Mouse (Mus musculus) natural killer cell, adult 2 months (primary cell): Measurements from ENCODE around the gene Gtf3a.
"Not testable (repeated sequence)": the region's sequence is repeated elsewhere in the genome, so short reads cannot be mapped to it uniquely, and the experiment has no call there.

Source experiments
- DNase-seq, 2 experiments: peaks; one replicate each; pipeline ENCODE4 v3.0.0; 2022; ENCODE audit warnings: low spot score in 2 of 2

Gene Gtf3a

GRCm38 (mm10) chr5:146937541-146938503 lies 10.6 kb upstream of the Gtf3a start:
- DNase-seq = no peak

DNA sequence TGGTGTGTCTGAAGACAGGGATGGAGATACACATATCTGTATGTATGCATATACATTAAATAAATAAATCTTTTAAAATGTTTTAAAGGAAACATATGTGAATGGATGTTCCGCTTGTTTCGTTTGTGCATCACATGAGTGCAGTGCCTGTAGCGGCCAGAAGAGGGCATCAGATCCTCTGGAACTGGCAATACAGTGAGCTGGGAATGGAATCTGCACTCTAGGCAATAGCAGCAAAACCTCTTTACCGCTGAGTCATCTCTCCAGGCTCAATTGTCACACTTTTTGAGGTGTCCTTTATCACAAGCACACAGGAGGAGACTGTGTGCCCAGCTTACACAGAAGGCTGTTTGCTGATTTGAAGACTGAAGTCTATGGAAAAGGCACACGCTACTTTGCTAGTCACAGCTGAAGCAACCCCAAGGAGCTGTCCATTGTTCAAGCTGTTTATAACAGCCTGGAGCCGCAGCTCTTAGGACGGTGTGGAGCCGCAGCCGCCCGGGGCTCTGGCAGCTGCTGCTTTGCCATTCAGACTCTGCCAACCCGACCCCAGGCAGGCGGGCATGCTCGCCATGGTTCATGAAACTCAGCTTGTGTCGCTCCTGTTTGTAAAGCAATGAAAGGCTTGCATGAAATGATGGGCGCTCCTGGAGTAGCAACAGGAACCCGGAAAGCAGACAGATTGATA lies 9.2 kb upstream of the Gtf3a start:
- DNase-seq = no peak

DNA sequence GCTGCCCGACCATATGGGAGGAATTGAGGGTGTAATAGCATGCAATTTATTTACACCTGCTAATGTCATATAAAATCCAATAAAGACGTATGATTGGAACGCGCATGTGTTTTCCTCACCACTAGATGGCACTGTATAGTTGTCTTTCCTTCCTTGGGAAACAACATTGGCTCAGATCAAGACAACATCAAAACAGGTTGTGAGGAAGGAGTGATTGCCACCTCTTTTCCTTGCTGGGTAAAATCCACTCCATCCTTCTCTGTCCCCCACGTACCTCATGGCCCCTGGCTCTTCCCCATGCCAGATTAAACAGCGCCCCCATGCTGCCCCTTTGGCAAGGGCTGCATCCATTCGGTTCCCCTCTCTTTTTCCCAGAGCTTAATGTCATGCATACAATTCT lies 8.2 kb upstream of the Gtf3a start:
- DNase-seq = no peak

DNA sequence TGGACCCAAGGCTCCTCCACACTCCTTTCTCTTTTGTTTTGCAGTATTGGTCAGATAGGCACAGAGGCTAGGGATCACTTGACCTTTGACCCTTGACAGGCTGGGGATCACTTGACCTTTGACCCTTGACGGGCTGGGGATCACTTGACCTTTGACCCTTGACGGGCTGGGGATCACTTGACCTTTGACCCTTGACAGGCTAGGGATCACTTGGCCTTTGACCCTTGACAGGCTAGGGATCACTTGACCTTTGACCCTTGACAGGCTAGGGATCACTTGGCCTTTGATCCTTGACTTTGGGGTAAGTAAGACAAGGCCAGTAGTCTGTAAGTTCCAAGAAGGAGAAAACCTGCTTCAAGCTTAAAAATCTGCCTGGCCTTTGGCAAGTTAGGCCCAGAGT lies 6.5 kb upstream of the Gtf3a start:
- not testable (repeated sequence) for DNase-seq

DNA sequence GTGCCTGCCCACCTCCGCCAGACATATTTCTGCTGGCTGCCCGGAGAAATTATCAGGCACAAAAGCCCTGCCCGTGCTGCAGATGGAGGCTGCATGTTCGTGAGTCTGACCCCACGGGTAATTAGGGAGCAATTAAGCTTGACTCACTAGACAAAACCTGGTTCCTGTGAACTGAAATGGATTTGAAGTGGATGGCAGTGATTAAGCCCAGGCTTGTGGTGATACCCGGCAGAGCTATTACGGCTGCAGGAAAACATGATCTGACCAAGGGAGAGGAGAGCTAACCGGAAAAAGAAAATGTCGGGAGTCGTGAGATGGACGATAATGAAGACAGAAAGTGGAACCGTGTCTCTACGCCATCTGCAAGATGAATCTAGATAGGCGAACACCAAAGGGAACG lies 5.5 kb upstream of the Gtf3a start:
- no peak for DNase-seq

- DNase-seq = no peak
Measured at GRCm38 (mm10) chr5:146944568-146944967, 3.9 kb upstream of the Gtf3a start.

DNA sequence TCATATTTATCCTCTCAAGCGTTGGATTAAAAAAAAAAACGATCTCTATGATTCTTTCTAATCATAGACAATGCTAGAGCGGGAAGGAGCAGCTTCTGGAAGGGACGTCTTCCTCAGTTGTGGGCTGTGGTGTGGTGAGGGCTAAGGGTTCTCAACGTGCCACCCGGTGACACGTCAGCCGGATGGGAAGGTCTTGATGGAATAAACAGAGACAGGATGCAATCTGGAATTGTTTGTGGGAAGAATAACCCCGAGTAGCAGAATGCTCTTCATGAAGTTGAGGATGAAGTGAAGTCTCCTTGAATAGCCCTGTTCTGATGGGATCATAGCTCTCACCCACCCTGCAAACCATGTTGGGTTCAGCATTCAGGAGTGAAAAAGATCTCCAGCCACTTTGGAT lies 1.8 kb upstream of the Gtf3a start:
- DNase-seq = no peak

- no peak for DNase-seq
Measured at GRCm38 (mm10) chr5:146947497-146947896, 960 bp upstream of the Gtf3a start.

- DNase-seq = no peak
Measured at GRCm38 (mm10) chr5:146948041-146948507, 383 bp upstream of the Gtf3a start.

GRCm38 (mm10) chr5:146954576-146954975 lies 6.1 kb downstream of the Gtf3a start:
- DNase-seq = no peak

DNA sequence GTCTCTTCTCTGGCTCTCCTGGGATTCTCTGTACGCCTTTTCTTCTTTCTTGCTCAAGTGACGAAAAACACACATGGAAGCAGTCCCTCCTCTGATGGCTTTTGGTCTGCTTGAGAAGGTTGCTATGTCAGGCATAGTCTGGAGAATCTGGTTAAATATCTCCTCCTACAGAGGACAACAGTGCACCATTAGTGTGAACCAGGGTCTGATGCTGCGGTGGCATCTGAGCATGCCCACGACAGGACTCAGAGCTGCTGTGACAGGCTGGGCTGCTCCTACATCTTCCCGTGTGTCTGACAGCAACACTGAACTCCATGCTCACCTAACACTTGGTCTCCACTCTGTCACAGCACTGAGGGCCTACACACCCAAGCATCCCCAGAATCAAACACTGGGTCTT lies 7.2 kb downstream of the Gtf3a start:
- no peak for DNase-seq

GRCm38 (mm10) chr5:146956678-146957077 lies 8.2 kb downstream of the Gtf3a start:
- DNase-seq = no peak

- peak; percentile 73 to 82 for DNase-seq
Measured at GRCm38 (mm10) chr5:146963118-146963936, 14.9 kb downstream of the Gtf3a start, which contains the start of gene Mtif3. Mtif3 (minus strand) TSS chr5:146963800.

- no peak for DNase-seq
Measured at GRCm38 (mm10) chr5:146963937-146964278, 15.5 kb downstream of the Gtf3a start.

GRCm38 (mm10) chr5:146968695-146969393 lies 20.4 kb downstream of the Gtf3a start:
- DNase-seq = no peak

DNA sequence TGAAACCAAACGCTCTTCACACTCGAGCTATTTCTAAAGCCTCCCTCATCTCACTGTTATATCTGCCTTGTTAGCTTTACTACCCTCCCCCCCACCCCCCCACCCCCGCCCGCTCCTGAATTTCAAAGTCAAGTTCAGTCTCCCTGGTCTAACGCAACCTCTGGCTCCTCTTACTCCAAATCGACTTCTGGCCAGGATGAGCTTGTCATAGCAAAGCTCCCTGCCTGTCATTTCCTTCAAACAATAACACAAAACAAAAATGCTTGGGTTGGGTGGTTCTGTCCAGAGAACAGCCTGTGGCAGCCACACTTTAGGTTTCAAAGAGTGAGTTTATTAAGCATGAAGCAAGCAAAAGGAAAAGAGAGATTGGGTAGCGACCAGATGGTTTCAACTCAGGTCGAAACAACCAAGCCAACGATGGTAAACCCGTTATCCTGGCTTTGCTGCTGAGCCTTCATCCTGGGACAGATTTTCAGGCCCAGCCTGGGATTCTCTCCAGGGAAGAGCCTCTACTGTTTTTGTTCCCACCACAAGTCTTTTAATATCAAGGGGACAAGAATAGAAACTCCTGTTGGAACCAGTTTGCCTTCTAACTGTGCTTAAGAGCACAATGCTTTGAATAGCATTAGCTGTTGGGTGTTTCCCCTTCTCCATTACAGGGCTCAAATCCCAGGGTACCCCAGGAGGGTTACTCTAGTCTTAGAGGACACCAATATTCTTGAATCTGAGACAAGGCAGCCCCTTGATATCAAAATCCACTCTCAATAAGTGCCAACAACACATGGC lies 23.5 kb downstream of the Gtf3a start:
- DNase-seq = no peak

DNA sequence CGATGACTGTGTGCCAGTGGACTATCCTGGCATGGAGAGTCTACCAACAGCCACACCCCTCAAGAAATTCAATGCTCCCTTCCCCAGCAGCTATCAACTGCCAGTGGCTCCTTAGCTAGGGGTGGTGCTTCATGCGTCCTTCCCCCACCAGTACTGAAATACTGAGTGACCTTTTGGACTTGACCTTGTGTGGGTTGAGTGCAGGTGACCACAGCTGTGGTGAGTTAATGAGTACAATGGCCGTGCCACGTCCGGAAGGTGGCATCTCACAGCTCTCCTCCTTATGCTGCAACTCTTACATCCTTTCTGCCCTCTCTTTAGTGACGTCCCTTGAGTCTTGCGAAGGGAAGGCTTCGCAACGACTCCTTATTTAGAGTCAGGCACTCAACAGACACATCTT lies 24.9 kb downstream of the Gtf3a start:
- DNase-seq = no peak

GRCm38 (mm10) chr5:146973858-146974780 lies 25.7 kb downstream of the Gtf3a start:
- no peak for DNase-seq

DNA sequence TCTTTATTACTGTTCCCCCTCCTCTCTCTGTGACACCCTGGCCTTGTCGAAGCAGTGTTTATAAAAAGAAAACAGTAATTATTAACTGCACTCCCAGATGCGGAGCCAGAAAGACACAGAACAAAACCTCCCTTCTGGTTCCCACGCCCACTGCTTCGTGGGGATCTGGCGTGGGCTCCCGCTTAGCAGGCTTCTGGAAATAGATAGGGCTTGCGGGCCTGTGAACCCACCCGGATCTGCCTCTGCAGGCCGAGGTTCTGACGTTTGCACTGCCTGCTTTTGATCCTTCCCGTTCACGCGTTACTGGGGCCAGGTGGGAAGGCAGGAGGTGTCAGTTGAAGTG lies 26.3 kb downstream of the Gtf3a start:
- DNase-seq = no peak

- DNase-seq = no peak
Measured at GRCm38 (mm10) chr5:146981376-146981775, 32.9 kb downstream of the Gtf3a start.
